Mouse (Mus musculus) embryonic facial prominence, embryonic 12.5 days (tissue): ENCODE results near the gene Sh3pxd2a. TPM values are rescaled to one million over a fixed set of nuclear protein-coding genes. Genes with fewer than 3 reads are reported as not detected.

ENCODE experiments used
- ATAC-seq: fragments of 200-750 bp; cut with Nextera tagmentation; 2 replicates; pipeline ENCODE4 v1.8.0; 2017; ENCODE audit not compliant: insufficient number of reproducible peaks, insufficient read depth, low FRiP score, low TSS enrichment
- H3K27ac ChIP-seq: fragments of 300-500 bp; sonication (generic); 2 replicates; pipeline ENCODE4 v1.5.1; 2016; ENCODE audit warnings: mild to moderate bottlenecking
- H3K27me3 ChIP-seq: fragments of 300-500 bp; sonication (generic); 2 replicates; pipeline ENCODE4 v1.6.1; 2016; ENCODE audit warnings: mild to moderate bottlenecking, moderate library complexity
- H3K36me3 ChIP-seq: fragments of 300-500 bp; sonication (generic); 2 replicates; pipeline ENCODE4 v1.6.1; 2016; ENCODE audit warnings: mild to moderate bottlenecking
- H3K4me1 ChIP-seq: fragments of 300-500 bp; sonication (generic); 2 replicates; pipeline ENCODE4 v1.6.1; 2016
- H3K4me2 ChIP-seq: fragments of 300-500 bp; sonication (generic); replicated peaks from 2 replicates; pipeline ENCODE4 v1.6.1; 2016; ENCODE audit warnings: mild to moderate bottlenecking, moderate library complexity
- H3K4me3 ChIP-seq: fragments of 300-500 bp; sonication (generic); 2 replicates; pipeline ENCODE4 v1.5.1; 2016; ENCODE audit warnings: mild to moderate bottlenecking
- H3K9ac ChIP-seq: fragments of 300-500 bp; sonication (generic); 2 replicates; pipeline ENCODE4 v1.6.1; 2016; ENCODE audit warnings: mild to moderate bottlenecking, moderate library complexity
- H3K9me3 ChIP-seq: fragments of 300-500 bp; sonication (generic); 2 replicates; pipeline ENCODE4 v1.6.1; 2016; ENCODE audit warnings: mild to moderate bottlenecking, moderate library complexity
- WGBS: fragments of 180-500 bp; shearing (Covaris S2); methylation state at CpG from one replicate; pipeline ENCODE4 v1.1.7; 2016; 5-methylcytosine and 5-hydroxymethylcytosine counted together
- polyA plus RNA-seq: library from polyadenylated mRNA; unstranded; fragments of >200 nt; fragmentation: Nextera tagmentation; extraction: Ambion mirVana; gene quantifications from 2 replicates; pipeline ENCODE4 v1.2.1, GENCODE M21; 2016

Sh3pxd2a gene
- polyA plus RNA-seq, 1 experiment from 2014 or later, result 8.2 TPM

DNA sequence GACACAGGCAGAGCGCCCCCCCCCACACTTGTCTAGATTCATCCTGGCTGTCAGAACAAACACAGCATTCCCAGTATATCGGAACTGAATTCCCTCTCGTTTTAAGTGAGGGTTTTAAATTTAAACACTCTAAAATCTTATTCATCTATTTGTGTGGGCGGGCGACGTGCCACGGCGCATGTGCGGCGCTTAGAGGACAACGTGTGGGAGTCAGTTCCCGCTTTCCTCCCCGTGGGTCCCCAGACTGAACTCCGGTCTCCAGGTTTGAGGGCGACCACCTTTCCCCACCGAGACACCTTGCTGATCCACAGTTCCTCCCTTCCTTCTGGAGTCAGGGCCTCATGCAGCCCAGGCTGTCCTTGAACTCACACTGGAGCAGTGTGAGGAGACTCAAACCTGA is 104.2 kb downstream of the Sh3pxd2a start:
- Histone ChIP-seq H3K27me3 (no peaks in the 10 kb centered on the region), H3K4me1 (peaks cover 19% of the 10 kb centered on the region), H3K36me3 (no peaks in the 10 kb centered on the region), H3K27ac (peak overlapping the region; percentile 76; the same call in 1 of the 2 replicates), H3K9ac (peak overlapping the region; percentile 38), H3K4me3 (no peak overlapping the region), H3K9me3 (no peaks in the 10 kb centered on the region), H3K4me2 (peak overlapping the region; percentile 44; the same call in 1 of the 2 replicates)
- no peak for ATAC-seq
- WGBS, result 81% methylated on average over 16 of the region's 16 CpGs

DNA sequence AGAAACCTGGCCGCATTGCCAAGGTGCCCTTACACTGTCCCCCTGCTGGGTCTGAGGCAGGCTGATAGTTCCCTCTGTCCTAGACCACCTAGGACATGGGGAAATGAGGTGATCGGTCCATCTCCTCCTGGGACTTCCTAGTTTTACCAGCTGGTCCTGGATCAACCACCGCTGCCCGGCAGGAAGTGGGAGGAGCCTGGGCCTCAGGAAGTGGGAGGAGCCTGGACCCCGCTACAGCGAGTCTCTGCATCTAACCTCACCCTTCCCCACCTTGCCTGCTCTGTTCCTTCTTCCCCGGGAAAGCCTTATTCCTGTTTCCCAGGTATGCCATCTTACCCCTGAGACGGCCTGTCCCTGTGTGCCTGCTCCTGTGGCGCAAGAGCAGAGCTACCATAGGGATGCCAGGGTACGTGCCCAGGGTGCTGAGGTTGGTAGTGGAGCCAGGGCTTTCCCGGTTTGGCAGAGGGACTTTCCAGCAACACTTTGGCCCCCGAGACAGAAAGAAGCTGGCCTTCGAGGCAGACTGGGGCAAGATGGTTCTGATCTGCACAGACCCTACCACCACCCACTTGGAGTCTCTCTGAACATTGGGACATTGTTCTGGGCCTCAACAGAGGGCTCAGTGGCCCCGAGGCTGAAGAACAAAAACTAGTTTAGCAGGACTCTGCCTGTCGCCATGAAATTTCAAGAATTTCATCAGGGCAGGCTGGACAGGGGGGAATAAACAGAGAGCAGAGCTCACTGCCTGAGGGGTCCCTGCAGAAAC is 104.9 kb downstream of the Sh3pxd2a start:
- H3K36me3 ChIP-seq, result no peaks in the 10 kb centered on the region
- H3K27me3 ChIP-seq, result no peaks in the 10 kb centered on the region
- H3K4me3 ChIP-seq, result peak overlapping the region; percentile 29
- peak overlapping the region; percentile 38 for H3K9ac ChIP-seq
- WGBS, result 24% methylated on average over 15 of the region's 15 CpGs
- H3K4me2 ChIP-seq, result peak overlapping the region; percentile 44
- peak overlapping the region; percentile 76 for H3K27ac ChIP-seq
- no peaks in the 10 kb centered on the region for H3K9me3 ChIP-seq
- H3K4me1 ChIP-seq, result peaks cover 19% of the 10 kb centered on the region
- ATAC-seq, result no peak

DNA sequence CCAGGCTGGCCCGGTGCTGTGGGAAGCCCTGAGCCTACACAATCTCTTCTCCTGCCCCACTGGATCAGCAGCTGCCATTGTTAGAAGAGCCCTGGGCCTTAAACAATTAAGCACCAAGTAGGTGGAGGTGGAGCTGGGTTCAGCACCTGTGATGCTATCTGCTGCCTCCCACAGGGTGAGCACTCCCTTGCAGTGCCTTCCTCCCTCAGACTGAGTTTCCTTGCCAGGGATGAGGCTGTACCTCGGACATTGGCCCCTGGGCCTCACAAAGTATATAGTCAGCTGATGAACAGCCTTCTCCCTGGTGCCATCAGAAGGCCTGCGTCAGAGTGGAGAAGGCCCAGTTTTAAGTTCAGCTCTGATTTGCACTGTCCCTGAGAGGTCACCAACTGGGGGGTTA is 106.9 kb downstream of the Sh3pxd2a start:
- no peak overlapping the region for H3K4me3 ChIP-seq
- H3K4me2 ChIP-seq, result no peak overlapping the region
- H3K9me3 ChIP-seq, result no peaks in the 10 kb centered on the region
- 70% methylated on average over 3 of the region's 3 CpGs for WGBS
- 0 out of 2 replicates have a peak, but pooled peaks cover 7% of the 10 kb centered on the region for H3K36me3 ChIP-seq
- no peak overlapping the region for H3K27ac ChIP-seq
- no peak overlapping the region for H3K9ac ChIP-seq
- peaks cover 14% of the 10 kb centered on the region for H3K4me1 ChIP-seq
- no peaks in the 10 kb centered on the region for H3K27me3 ChIP-seq
- ATAC-seq, result no peak

DNA sequence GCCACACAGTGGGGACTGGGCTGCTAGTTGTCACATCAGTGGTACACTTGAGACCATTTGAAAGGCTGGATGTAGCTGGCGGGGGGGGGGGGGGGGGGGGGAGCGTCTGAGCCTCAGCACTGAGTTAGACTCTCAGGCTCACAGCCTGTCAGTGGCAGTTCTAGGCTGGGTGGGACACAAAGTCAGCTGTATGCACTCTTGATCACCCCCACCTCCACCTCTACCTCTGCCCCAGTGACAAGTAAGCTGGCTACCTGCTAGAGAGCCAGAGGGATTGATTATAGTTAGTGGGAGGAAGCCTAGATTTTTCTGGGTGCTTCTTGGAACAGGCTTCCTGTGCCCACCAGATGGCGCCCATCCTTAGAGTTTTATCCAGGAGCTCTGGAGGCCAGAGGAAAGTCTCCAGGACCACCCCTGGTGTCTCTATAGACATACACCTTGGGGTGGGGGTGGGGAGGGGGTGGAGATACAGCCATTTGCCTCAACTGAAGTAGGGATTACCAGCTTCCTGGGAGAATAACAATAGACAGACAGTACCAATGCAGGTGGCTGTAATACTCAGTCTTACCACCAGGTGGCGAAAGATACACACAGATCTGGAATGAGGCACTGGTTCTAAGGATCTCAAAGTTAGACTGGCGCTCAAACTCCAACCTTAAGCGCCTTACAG is 107.9 kb downstream of the Sh3pxd2a start:
- 4% methylated on average over 4 of the region's 6 CpGs for WGBS
- H3K4me3 ChIP-seq, result no peak overlapping the region
- H3K9ac ChIP-seq, result no peak overlapping the region
- peaks cover 14% of the 10 kb centered on the region for H3K4me1 ChIP-seq
- ATAC-seq, result no peak
- H3K4me2 ChIP-seq, result no peak overlapping the region
- H3K9me3 ChIP-seq, result no peaks in the 10 kb centered on the region
- no peak overlapping the region for H3K27ac ChIP-seq
- no peaks in the 10 kb centered on the region for H3K27me3 ChIP-seq
- 0 out of 2 replicates have a peak, but pooled peaks cover 7% of the 10 kb centered on the region for H3K36me3 ChIP-seq

DNA sequence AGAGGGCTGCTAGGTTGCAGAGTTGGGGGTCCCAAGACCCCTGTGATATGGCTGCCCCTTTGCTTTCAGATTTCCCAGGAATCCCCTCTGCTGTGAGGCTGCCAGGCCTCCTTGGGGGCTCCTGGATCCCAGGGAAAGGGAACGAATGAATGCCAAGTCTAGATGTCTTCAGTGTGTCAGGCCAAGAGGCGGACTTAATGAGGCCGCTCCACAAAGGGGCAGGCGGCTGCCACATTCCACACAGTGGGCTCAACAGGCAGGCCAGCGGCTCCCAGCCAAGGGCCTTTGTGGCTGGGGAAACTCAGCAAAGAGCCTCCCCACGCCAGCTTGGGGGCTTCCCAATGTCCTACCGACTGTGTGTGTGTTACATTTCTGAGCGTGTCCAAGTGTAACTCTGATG is 109.7 kb downstream of the Sh3pxd2a start:
- Histone ChIP-seq H3K4me3 (no peak overlapping the region), H3K4me2 (no peak overlapping the region), H3K4me1 (peaks cover 4% of the 10 kb centered on the region; the same call in 1 of the 2 replicates), H3K27ac (no peak overlapping the region), H3K9ac (no peak overlapping the region), H3K36me3 (0 out of 2 replicates have a peak, but pooled peaks cover 7% of the 10 kb centered on the region), H3K9me3 (no peaks in the 10 kb centered on the region), H3K27me3 (no peaks in the 10 kb centered on the region)
- WGBS, result 74% methylated on average over 8 of the region's 8 CpGs
- ATAC-seq, result no peak

DNA sequence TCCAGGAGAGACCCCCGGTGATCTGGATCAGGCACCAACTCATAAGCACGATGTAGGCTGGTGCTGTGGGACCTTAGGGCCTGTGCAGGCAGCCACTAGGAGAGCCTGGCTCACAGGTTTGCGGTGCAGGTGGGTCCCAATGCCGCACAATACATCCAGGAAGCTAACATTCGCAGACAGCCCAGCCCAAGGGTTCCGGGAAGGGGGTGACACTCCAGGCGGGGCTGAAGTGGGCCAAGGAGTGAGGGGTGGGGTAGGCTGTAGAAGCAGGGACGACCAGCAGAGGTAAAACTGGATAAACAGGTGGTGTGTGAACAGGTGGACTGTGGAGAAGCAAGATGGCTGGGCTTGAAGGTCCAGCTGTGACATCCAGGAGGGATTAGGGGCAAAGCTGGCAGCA is 115.2 kb downstream of the Sh3pxd2a start:
- no peak overlapping the region for H3K4me2 ChIP-seq
- 0 out of 2 replicates have a peak, but pooled peaks have one; percentile 38 for ATAC-seq
- 76% methylated on average over 8 of the region's 8 CpGs for WGBS

DNA sequence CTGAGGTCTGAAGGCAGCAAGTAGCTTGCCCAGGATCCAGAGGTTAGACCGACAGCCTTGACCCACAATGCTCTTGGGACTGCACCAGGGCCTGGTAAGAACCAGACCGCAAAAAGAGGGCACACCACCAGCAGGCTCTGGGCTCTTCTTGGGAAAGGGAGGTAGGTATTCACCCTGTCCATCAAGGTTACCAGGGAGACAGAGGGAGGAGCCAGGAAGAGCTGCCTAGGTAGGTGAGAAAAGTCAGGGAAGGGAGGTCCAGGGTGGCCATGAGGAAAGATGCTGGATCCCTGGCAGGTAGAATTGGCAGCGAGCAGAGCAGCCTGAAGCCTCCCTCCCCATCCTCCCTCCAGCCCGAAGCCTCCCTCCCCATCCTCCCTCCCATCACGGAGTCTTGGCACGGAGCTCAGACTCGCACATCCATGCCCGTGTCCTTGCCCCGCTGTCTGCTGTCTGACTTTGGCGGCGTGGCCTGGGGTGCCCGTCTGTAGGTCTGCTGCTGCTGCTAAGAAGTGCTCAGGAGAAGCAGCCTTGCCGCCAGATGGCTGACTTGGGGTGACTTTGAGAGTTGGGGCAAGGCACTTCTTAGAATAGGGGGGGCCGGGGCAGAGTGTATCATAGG is 115.7 kb downstream of the Sh3pxd2a start:
- Histone ChIP-seq H3K4me1 (peaks cover 2% of the 10 kb centered on the region; the same call in 1 of the 2 replicates), H3K27ac (no peak overlapping the region), H3K36me3 (no peaks in the 10 kb centered on the region), H3K27me3 (peaks cover 20% of the 10 kb centered on the region), H3K9me3 (no peaks in the 10 kb centered on the region), H3K4me2 (no peak overlapping the region), H3K9ac (no peak overlapping the region; the same call in 1 of the 2 replicates), H3K4me3 (no peak overlapping the region)
- no peak for ATAC-seq
- WGBS, result 80% methylated on average over 14 of the region's 14 CpGs

More for the DNA sequence above, 115.2 kb downstream of the Sh3pxd2a start:
- Histone ChIP-seq H3K4me3 (no peak overlapping the region), H3K27me3 (peaks cover 15% of the 10 kb centered on the region), H3K9me3 (no peaks in the 10 kb centered on the region), H3K4me1 (no peaks in the 10 kb centered on the region), H3K27ac (no peak overlapping the region), H3K9ac (no peak overlapping the region; the same call in 1 of the 2 replicates), H3K36me3 (0 out of 2 replicates have a peak, but pooled peaks cover 5% of the 10 kb centered on the region)

DNA sequence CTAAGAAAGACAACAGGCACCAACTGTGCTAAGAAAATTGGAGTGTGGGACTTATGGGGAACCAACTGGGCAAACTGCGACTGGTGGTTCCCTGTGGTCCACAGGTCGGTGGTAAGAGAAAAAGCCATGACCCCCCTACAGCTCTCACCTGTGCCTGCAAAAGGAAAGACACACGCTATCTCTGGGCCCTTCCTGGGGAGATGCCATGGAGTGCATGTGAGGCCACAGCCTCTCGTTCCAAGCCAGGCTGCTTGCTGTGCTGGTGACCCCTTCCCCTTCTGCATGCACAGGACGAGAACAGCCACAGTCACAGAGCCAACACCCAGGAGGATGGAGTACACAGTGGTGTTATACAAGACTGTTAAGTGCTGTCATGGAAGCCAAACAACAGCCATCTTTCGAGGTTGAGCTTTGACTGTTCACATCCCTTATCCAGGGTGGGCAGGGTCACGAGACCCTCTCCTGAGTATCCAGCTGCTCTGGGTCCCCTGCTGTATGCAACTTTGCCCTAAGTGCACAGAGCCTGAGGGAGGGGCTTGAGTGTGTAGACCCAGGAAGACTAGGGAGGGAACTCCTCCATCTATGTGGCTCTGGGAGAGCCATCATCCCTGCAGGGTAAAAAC is 117.1 kb downstream of the Sh3pxd2a start:
- H3K9ac ChIP-seq, result no peak overlapping the region
- 54% methylated on average over 7 of the region's 7 CpGs for WGBS
- peaks cover 12% of the 10 kb centered on the region for H3K4me1 ChIP-seq
- H3K36me3 ChIP-seq, result no peaks in the 10 kb centered on the region
- H3K27ac ChIP-seq, result no peak overlapping the region
- H3K27me3 ChIP-seq, result peaks cover 34% of the 10 kb centered on the region
- ATAC-seq, result no peak
- H3K4me3 ChIP-seq, result no peak overlapping the region
- no peaks in the 10 kb centered on the region for H3K9me3 ChIP-seq
- no peak overlapping the region for H3K4me2 ChIP-seq

DNA sequence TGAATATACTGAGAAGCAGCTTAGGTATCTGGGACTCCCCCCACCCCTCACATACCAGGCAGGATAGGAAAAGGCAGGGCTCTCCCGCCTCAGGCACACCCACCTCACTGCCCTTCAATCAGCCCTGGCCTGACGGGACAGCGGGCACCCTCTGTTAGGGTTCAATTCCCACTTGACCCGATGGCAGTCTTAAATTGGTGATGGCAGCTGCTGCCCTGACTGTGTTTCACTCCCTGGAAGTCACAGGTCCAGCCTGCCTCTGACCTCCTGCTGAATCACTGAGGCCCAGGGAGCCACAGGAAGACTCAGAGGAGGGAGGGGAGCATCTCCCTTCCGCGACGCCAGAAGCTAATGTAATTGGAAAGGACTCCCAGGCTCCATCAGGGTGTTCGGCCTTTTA is 117.6 kb downstream of the Sh3pxd2a start:
- Histone ChIP-seq H3K4me1 (peaks cover 12% of the 10 kb centered on the region), H3K36me3 (no peaks in the 10 kb centered on the region), H3K27ac (no peak overlapping the region), H3K4me3 (no peak overlapping the region), H3K9me3 (no peaks in the 10 kb centered on the region), H3K4me2 (no peak overlapping the region), H3K9ac (no peak overlapping the region), H3K27me3 (peaks cover 36% of the 10 kb centered on the region)
- ATAC-seq, result no peak
- 47% methylated on average over 8 of the region's 8 CpGs for WGBS

DNA sequence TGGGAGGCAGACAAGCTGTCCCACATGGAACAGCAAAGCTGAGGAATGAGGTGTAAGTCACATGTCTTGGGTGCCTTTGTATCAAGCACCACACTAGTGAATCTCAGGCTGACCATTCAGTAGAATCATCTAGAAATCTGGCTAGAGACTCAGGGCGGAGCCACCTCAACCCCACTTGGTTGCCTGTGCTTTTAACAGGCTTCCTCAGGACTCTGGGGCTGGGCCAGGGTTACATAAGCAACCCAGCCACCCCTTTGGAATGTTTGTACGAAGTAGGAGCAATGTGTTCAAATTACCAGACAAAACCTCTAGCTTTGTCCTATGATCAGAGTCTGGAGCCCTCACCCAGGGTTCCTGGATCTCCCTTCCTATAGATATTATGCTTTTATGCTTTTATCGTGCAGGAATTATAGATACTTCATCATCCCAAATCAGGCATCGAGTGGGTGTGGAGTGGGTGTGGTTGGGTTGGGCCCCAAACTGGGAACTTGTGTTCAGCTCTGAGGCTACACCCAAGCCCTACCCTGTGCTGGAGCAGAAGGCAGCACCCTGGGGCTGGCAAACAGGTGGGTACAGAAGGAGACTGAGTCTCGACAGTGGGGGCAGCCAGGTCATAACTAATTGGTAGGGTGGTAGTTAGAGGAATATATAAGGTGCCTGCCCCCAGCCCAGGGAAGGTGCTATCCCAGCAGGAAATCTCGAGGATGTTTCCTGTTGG is 118.2 kb downstream of the Sh3pxd2a start:
- Histone ChIP-seq H3K9ac (no peak overlapping the region), H3K9me3 (no peaks in the 10 kb centered on the region), H3K4me3 (no peak overlapping the region), H3K36me3 (no peaks in the 10 kb centered on the region), H3K4me2 (no peak overlapping the region), H3K27me3 (peaks cover 36% of the 10 kb centered on the region), H3K4me1 (peaks cover 12% of the 10 kb centered on the region), H3K27ac (no peak overlapping the region)
- WGBS, result 73% methylated on average over 6 of the region's 6 CpGs
- no peak for ATAC-seq

DNA sequence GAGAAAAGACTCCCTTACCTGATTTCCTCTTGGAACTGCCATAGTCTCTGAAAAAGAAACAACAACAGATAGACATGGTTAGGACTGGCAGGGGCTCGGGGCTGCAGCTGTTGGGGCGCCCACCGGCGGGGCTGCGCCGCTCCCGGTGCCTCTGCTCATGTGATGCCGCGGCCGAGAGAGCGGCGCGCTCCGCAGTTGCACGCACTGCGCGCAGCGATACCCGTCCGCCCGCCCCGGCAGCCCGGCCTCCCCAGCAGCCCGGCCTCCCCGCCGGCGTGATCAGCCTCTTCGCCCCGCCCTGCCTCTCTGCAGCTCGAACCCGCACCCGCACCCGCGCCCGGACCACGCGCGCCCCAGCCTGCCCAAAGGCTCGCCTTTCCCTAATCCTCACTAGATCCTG is 120.8 kb downstream of the Sh3pxd2a start:
- H3K27ac ChIP-seq, result no peak overlapping the region
- H3K36me3 ChIP-seq, result no peaks in the 10 kb centered on the region
- ATAC-seq, result no peak
- under 1% methylated on average over 33 of the region's 39 CpGs for WGBS
- H3K4me1 ChIP-seq, result peaks cover 24% of the 10 kb centered on the region
- no peaks in the 10 kb centered on the region for H3K9me3 ChIP-seq
- peak overlapping the region; percentile 68 for H3K4me2 ChIP-seq
- H3K4me3 ChIP-seq, result peak overlapping the region; percentile 41
- peaks cover 36% of the 10 kb centered on the region for H3K27me3 ChIP-seq
- peak overlapping the region; percentile 47 for H3K9ac ChIP-seq
